Mouse (Mus musculus): ENCODE data around the gene Sept9.

- TF ChIP-seq CTCF (IDR thresholded peaks at IDR 0.05; ENCODE audit: low read depth) (no peak), EP300 (IDR thresholded peaks at IDR 0.05; ENCODE audit: low read depth) (no peak)
Measured at GRCm38 (mm10) chr11:117254161-117255107, 55.0 kb downstream of the Sept9 start.
